Mouse (Mus musculus) brown adipose tissue, adult 24 weeks (tissue): ENCODE data around the gene Gemin6. TPM values are rescaled to one million over a fixed set of nuclear protein-coding genes. Genes with fewer than 3 reads are reported as not detected.
"Not testable (repeated sequence)": the region's sequence is repeated elsewhere in the genome, so short reads cannot be mapped to it uniquely, and the experiment has no call there.

Experiments
- H3K27ac ChIP-seq: fragments of 200-500 bp; replicated peaks from 2 replicates; pipeline ENCODE4 v1.5.1; 2012; ENCODE audit warnings: low read depth, mild to moderate bottlenecking, low read length
- H3K4me1 ChIP-seq: fragments of 200-500 bp; 2 replicates; pipeline ENCODE4 v1.6.1; 2012; ENCODE audit warnings: low read length, mixed read lengths; ENCODE audit not compliant: control insufficient read depth, insufficient read depth, insufficient read length
- H3K4me3 ChIP-seq: fragments of 200-500 bp; 2 replicates; pipeline ENCODE4 v1.5.1; 2012; ENCODE audit warnings: low read depth, mild to moderate bottlenecking, low read length, moderate library complexity; ENCODE audit not compliant: insufficient read depth
- polyA plus RNA-seq: library from polyadenylated mRNA; stranded (reverse); fragments of >200 nt; gene quantifications from 2 replicates; pipeline ENCODE4 v1.2.4, GENCODE M21; 2012; ENCODE audit not compliant: missing spikeins, insufficient read depth, insufficient read length

Gemin6 gene
- polyA plus RNA-seq, 1 experiment, result 4.9 TPM

DNA sequence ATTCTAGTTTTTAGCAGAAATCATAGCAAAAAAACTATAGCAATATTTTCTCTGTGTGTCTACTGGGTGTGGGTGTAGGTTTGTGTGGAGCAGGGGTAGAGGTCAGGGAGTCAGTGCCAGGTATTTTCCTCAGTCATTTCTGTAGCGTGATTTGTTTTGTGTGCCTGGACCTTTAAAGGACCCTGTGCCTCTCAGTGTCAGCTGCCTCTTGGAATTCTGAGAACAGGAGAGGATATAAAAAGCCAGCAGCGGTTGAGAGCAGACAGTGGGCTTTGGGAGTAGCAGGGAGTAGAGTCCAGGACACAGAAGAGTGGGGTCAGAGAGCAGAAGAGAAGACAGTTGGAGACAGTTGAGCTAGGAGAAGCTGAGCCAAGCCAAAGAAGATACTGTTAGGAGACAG, 4.1 kb upstream of the Gemin6 start:
- no peak overlapping the region for H3K4me3 ChIP-seq
- H3K4me1 ChIP-seq, result peaks cover 2% of the 10 kb centered on the region; the same call in 1 of the 2 replicates
- no peak overlapping the region for H3K27ac ChIP-seq

GRCm38 (mm10) chr17:80221202-80221601, 3.0 kb upstream of the Gemin6 start:
- no peak overlapping the region for H3K4me3 ChIP-seq
- peaks cover 2% of the 10 kb centered on the region; the same call in 1 of the 2 replicates for H3K4me1 ChIP-seq
- H3K27ac ChIP-seq, result no peak overlapping the region

DNA sequence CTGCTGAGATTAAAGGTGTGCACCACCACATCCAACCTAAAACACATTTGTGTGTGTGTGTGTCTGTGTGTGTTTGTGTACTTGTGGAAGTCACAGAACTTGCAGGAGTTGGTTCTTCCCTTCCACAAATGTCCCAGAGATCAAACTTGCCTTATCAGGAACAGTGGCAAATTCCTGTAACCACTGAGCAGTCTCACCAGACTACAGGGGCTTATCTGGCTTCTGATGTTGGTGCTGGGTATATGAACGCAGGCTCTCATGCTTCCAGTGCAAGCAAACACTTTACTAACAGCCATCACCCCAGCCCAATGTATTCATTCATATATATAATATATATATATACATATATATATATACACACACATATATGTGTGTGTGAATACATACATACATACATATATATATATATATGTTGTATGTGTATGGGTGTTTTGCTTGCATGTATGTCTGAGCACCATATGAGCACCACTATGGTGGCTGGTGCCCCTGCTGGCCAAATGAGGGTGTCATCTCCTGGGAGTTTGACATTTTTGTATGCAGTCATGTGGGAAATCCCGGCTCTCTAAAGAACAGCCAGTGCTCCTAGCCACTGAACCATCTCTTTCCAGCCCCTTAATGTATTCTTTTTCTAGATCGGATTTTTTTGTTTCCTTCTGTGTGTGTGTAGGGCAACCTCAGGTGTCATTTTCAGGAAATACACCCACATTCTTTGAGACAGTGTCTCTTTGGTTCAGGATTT, 2.2 kb upstream of the Gemin6 start:
- Histone ChIP-seq H3K4me1 (peaks cover 2% of the 10 kb centered on the region; the same call in 1 of the 2 replicates), H3K27ac (no peak overlapping the region), H3K4me3 (no peak overlapping the region)

- Histone ChIP-seq H3K4me1 (peaks cover 2% of the 10 kb centered on the region; the same call in 1 of the 2 replicates), H3K27ac (peak overlapping the region; percentile 51; the same call in 1 of the 2 replicates), H3K4me3 (peak overlapping the region; percentile 71)
These were observed 412 bp upstream of the Gemin6 start for GRCm38 (mm10) chr17:80223829-80224228.

- not testable (repeated sequence) for H3K4me1 ChIP-seq, H3K27ac ChIP-seq, H3K4me3 ChIP-seq
These were observed 901 bp downstream of the Gemin6 start for GRCm38 (mm10) chr17:80225142-80225541.

- Histone ChIP-seq H3K27ac (no peak overlapping the region), H3K4me3 (no peak overlapping the region), H3K4me1 (no peaks in the 10 kb centered on the region)
These were observed 5.2 kb downstream of the Gemin6 start for GRCm38 (mm10) chr17:80229396-80229795.

DNA sequence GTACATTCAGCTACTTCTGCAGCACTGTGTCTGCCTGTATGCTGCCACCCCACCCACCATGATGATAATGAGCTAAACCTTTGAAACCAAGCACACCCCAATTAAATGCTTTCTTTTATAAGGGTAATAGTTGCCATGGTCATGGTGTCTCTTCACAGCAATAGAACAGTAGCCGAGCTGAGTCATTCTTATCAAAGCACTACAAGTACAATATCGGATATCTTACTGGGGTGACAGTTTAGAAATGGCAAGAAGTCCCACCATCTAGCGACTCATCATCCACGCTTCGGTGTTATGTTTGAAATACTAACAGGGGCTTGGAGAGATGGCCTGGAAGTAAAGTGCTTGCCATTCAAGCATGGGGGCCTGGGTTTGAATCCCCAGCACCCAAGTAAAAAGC, 9.6 kb downstream of the Gemin6 start:
- H3K4me1 ChIP-seq, result no peaks in the 10 kb centered on the region
- H3K4me3 ChIP-seq, result no peak overlapping the region
- H3K27ac ChIP-seq, result no peak overlapping the region

GRCm38 (mm10) chr17:80234376-80234775, 10.1 kb downstream of the Gemin6 start:
- H3K4me3 ChIP-seq, result no peak overlapping the region
- no peaks in the 10 kb centered on the region for H3K4me1 ChIP-seq
- H3K27ac ChIP-seq, result no peak overlapping the region

DNA sequence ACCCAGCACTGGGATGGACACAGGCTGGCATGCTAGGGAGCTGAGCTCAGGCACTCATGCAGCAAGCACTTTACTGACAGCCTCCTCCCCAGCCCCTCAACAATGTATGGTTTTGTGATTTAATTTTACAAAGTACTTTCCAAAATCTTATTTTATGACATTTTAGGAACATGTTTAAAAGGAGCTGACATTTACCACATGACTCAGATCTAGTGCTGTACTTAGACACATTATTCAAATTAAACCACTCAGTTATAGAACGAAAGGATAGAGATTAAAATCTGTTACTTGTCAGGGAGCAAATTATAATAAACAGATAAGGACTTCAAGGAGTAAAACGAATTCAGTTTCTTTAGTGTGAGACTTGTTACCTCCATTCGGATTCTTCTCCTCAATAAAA, 11.2 kb downstream of the Gemin6 start:
- no peak overlapping the region for H3K27ac ChIP-seq
- H3K4me1 ChIP-seq, result no peaks in the 10 kb centered on the region
- no peak overlapping the region for H3K4me3 ChIP-seq

DNA sequence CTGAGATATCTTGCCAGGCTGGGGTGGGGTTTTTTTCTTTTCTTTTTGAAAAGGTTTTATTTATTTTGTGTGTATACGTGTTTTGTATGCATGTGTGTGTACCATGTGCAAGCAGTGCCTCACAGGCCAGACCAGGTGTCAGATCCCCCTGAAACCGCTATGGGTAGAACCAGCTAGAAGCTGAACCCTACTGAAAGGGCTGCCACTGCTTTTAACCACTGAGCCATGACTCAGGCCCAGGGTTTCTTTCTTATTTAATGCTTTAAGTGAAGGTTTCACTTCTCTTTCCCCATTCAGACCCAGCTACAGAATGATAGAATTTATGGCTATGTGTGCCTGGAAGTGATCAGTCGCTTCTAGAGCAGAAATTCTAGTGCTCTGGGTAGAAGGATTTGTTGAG, 12.6 kb downstream of the Gemin6 start:
- Histone ChIP-seq H3K27ac (no peak overlapping the region), H3K4me3 (no peak overlapping the region), H3K4me1 (no peaks in the 10 kb centered on the region)

DNA sequence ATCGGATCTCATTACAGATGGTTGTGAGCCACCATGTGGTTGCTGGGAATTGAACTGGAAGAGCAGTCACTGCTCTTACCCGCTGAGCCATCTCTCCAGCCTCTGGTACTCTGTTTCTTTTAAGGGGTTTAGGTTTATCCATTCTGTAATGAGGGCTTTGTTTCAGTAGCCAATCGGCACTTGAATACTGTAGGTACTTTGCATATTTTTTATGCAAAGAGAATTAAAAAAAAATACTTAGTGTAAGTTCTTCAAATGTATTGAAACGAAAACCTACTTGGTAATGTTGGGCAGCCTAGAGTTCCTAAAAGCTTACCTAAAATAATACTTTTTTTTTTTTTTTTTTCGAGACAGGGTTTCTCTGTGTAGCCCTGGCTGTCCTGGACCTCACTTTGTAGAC, 13.2 kb downstream of the Gemin6 start:
- Histone ChIP-seq H3K4me3 (no peak overlapping the region), H3K27ac (no peak overlapping the region), H3K4me1 (no peaks in the 10 kb centered on the region)

GRCm38 (mm10) chr17:80241594-80241993, 17.4 kb downstream of the Gemin6 start:
- no peak overlapping the region for H3K4me3 ChIP-seq
- H3K4me1 ChIP-seq, result no peaks in the 10 kb centered on the region
- no peak overlapping the region for H3K27ac ChIP-seq

DNA sequence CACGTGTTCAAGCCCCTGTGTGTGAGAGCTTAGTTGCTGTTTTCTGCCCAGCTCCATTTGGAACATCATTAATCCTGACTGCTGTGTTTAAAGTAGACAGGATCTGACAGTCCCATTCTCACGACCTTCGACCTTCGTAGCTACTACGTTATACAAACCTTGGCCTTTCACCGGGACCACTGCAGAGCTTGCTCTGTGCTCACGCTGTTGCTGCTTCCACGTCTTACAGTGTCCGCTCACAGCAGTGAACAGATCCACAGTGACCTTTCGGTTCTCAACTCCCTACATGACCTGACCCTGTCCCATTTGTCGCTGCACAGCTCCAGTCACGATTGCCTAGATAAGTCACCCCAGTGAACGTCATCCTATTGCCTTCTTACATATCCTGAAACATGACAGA, 18.9 kb downstream of the Gemin6 start:
- Histone ChIP-seq H3K4me1 (no peaks in the 10 kb centered on the region), H3K4me3 (no peak overlapping the region), H3K27ac (no peak overlapping the region)

DNA sequence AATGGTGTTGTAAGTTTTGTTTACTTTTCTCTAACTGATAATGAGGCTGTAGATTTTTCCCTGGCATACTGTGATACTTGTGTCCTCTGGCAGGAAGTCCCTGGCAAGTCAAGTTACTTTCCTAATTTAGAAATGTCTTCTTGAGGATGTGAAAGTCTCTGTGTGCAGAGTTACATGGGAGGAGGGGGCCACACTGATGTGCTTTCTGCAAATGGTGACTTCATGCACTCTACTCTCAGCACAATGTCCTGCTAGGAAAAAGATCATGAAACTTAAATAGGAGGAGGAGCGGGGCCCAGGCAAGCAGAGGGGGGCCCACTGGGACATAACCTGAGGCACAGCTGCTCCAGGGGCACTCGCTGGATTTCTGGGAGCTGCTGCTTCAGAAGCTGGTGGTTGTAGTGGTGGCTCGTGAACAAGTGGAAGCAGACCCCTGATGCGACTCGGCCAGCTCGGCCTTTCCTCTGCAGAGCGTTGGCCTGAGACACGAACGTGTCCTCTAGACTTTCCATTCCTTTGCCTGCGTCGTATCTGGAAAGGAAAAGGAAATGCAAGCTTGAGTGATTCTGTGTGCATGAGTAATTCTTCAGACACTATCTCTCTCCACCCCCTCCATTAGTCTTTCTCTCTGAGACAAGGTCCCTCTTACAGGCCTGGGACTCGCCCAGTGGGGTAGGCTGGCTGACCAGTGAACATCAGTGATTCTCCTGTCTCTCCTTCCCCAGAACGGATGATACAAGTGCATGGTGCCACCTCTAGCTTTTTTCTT, 28.7 kb downstream of the Gemin6 start:
- H3K4me3 ChIP-seq, result no peak overlapping the region
- H3K27ac ChIP-seq, result peak overlapping the region; percentile 35; the same call in 1 of the 2 replicates
- no peaks in the 10 kb centered on the region for H3K4me1 ChIP-seq

- no peak overlapping the region for H3K4me3 ChIP-seq
- H3K27ac ChIP-seq, result 0 out of 2 replicates have a peak overlapping the region, but pooled peaks have one; percentile 16
- H3K4me1 ChIP-seq, result no peaks in the 10 kb centered on the region
These were observed 30.2 kb downstream of the Gemin6 start for GRCm38 (mm10) chr17:80254421-80254820.

DNA sequence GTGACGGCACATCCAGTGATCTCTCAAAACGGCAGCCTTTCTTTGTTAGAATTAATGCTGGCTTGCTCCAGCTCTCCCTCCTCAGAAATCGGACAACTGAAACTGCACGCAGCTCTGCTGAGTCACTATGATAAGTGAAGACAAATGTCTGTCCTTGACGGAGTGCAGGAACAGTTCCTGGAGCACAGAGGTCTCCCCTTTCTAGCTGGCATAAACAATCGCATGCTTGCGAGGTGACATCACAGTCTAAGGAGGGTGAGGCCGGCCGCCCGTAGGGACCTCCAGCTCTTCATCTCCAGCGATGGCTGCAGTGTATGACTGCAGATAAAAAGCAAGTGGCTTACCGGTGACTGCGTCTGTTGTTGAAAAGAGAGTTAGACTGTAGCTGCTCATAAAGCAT, 31.0 kb downstream of the Gemin6 start:
- Histone ChIP-seq H3K4me1 (no peaks in the 10 kb centered on the region), H3K4me3 (no peak overlapping the region), H3K27ac (peak overlapping the region; percentile 47; the same call in 1 of the 2 replicates)
